Mouse (Mus musculus) granulocyte monocyte progenitor cell, adult 5-6 weeks (primary cell): ENCODE data around the gene Dmrtc1a. TPM values are rescaled to one million over a fixed set of nuclear protein-coding genes. Genes with fewer than 3 reads are reported as not detected.
"Not testable (repeated sequence)": the region's sequence is repeated elsewhere in the genome, so short reads cannot be mapped to it uniquely, and the experiment has no call there.

Source experiments
- ATAC-seq: replicated peaks from 2 replicates; pipeline ENCODE4 v1.8.0; 2016; ENCODE audit warnings: mild to moderate bottlenecking, moderate TSS enrichment, inconsistent platforms; ENCODE audit not compliant: poor library complexity, severe bottlenecking
- total RNA-seq, 2 experiments: library from RNA; stranded (forward) in 1 of 2; stranded (reverse) in 1 of 2; fragments of 200-712, 200-1000 nt in 1 of 2; fragments of >200 nt in 1 of 2; fragmentation: Nextera tagmentation in 1 of 2; gene quantifications; 2 replicates each; pipeline ENCODE4 v1.2.3; 2014 to 2017

Dmrtc1a gene
- total RNA-seq (2014; fragmentation: Nextera tagmentation) (not detected in 2 replicates), total RNA-seq (2017) (not detected in 2 replicates)

DNA sequence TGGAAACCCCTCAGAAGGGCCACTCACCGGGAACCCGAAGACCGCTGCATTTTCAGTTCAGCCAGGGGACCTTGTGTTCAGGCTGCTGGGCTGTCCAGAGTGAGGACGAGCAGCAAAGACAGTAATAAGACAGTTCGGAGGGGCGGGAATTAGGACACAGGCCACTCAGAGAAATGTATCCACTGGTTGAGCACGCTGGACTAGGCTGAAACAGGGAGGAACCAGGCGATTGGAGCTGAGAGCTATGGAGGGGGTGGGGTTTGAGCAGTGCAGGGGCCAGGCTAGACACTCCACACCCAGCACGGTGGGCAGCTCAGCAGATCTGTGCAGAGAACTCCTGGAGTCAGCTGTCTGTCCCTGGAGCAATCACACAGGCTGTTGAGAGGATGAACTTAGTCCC is at the start of gene Dmrtc1a, which contains the start of gene 1700011M02Rik:
Gene Dmrtc1a (minus strand): TSS at position 101 of the 400 bp plus-strand sequence.
Gene 1700011M02Rik (plus strand): TSS at position 319 of the 400 bp plus-strand sequence.
- not testable (repeated sequence) for ATAC-seq

GRCm38 (mm10) chrX:102950136-102950535 is 41.6 kb upstream of the Dmrtc1a start:
- not testable (repeated sequence) for ATAC-seq

DNA sequence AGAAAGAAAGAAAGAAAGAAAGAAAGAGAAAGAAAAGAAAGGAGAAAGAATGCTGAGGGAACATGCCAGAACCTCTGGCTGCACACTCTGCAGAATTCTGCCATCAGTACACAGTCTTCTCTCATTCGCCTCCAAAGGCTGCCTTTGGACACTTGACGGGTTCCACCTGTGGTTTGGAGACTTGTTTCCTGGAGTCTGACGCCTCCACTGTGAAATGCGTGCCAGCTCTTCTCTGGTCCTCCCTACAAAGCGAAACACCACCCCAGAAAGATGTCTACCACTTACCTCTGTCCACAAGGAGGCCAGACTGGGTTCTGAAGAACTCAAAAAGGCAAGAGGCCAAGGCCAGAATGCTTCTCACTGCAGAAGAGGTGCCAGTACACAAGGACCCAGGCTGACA is 28.3 kb upstream of the Dmrtc1a start:
- no peak for ATAC-seq

- no peak for ATAC-seq
These were observed 25.9 kb upstream of the Dmrtc1a start for GRCm38 (mm10) chrX:102934395-102934764.

DNA sequence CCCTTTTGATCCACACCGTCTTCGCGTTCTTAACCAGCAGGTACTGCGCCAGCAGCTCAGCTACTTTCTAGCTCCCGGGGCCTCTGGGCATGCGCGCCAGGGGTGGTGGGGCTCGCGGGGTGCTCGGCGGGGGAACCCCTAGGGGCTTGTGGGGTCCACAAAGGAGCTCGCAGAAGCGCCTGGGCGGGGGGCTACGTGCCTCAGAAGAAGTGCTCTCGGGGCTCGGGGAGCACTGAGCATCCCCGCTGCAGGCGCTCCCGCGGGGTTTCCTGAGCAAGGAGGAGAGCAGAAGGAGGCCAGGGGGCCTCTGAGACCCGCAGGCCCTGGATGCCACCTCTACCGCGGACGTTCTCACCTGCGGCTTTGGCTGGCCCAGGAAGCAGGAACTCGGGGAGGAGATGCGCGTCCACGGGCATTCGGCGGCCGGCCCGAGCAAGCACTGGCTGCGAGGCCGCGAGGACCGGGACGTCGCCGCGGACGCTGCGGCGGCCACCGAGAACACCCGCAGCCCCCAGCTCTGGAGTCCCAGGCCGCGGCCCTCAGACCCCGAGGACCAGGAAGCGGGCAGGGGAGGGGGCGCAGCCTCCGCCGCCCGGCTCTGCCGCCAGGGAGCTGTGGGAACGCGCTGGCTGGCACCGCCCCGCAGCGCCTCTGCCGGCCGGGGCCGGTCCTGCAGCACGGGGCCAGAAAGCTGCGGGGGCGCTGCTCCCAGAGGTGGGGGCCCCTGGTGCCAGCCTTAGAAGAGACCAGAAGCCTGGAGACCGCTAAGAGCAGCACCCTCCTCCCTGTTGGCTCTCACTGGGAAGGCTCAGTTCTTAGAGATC is 25.3 kb upstream of the Dmrtc1a start:
- ATAC-seq = peak; percentile 89

GRCm38 (mm10) chrX:102932992-102933570 is 24.6 kb upstream of the Dmrtc1a start:
- no peak for ATAC-seq

DNA sequence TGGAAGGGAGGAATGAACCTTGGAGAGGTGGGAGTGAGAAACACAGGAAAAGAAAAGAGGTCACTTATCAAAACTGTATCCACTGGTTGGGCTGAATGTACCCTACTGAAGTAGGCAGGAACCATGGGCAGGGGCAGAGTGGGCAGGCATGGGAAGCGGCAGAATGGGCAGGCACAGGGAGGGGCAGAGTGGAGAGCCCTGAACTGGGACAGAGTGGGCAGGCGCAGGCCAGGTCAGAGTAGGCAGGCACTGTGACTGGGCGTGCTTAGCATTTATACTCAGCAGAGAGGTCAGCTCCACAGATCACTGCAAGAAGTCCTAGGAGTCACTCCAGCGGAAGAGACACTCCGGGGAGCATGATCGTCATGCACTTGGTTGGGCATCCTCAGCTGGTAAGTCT is 19.6 kb upstream of the Dmrtc1a start, which contains the start of gene 1700018G05Rik:
Gene 1700018G05Rik (plus strand): TSS at position 301 of the 400 bp plus-strand sequence.
- ATAC-seq = not testable (repeated sequence)

DNA sequence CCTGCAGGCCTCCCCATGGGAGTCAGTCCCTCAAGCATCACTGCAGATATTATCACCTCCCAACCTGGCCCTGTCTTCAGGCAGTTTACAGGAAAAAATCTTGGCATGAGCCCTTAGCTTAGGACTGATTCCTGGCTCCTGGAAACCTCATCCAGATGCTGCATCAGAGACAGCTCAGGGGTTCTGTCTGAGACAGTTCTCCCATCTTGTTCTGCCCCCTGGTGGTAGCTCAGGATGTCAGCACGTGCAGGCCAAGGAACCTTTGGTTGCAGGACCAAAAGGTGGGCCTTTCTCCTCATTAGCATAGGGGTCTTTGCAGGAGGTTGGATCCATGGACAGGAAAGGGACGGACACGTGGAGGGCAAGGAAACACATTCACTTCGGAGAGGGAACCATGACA is 18.2 kb upstream of the Dmrtc1a start:
- not testable (repeated sequence) for ATAC-seq

- not testable (repeated sequence) for ATAC-seq
These were observed 6.3 kb upstream of the Dmrtc1a start for GRCm38 (mm10) chrX:102914823-102915222.

DNA sequence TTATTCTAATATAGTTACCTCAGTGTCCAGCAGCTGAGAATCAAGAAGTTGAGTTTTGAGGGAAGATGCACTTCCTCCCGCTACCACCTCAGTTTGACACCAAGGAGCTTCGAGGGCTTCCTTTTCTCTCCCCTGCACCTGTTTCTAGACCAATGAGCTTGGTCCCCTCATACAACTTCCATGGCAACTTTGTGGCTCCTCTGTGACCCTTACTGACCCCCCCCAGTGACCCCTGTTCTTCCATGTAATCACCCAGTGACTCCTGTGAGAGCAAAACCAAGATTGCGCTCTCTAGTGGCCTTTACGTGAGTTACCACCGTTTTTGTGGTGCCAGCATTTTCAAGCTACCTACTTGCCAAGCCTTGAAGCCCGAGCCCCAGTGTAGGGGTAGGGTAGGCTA is 40.6 kb downstream of the Dmrtc1a start, which contains the start of gene 1700031F05Rik:
Gene 1700031F05Rik (minus strand): TSS at position 101 of the 400 bp plus-strand sequence.
- ATAC-seq = no peak

DNA sequence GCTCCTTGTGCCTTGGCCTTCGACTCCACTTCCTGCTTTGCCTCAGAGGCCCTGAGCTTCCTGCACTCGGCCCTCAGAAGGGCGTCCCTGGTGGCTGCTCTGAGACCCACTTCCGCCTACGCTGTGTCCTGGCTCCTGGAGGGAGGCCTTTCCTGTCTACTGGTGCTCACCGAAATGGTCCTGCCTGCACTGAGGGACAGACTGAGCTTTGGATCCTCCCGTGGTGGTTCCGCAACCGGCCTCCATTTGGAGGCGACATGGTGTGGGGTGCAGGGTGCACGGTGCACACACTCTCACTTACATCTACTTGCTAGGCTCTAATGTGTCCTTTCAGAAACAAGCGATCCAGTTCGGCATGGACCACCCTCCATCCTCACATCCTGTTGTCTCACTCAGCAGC is 54.0 kb downstream of the Dmrtc1a start, which contains the start of gene Dmrtc1c2:
Gene Dmrtc1c2 (minus strand): TSS at position 101 of the 400 bp plus-strand sequence.
- not testable (repeated sequence) for ATAC-seq

Other genes with a start within 250 kb of the Dmrtc1a start
- gene Gm3880, start 221.7 kb downstream of the Dmrtc1a start, total RNA-seq (2014; fragmentation: Nextera tagmentation) = not detected in 2 replicates
- not detected in 2 replicates for gene Gm3880, start 221.7 kb downstream of the Dmrtc1a start, total RNA-seq (2017)
- gene Gm9112, start 201.1 kb downstream of the Dmrtc1a start, total RNA-seq (2014; fragmentation: Nextera tagmentation) = not detected in 2 replicates
- gene Gm9112, start 201.1 kb downstream of the Dmrtc1a start, total RNA-seq (2017) = not detected in 2 replicates
- not detected in 2 replicates for gene Dmrtc1b, start 200.8 kb downstream of the Dmrtc1a start, total RNA-seq (2014; fragmentation: Nextera tagmentation)
- not detected in 2 replicates for gene Dmrtc1b, start 200.8 kb downstream of the Dmrtc1a start, total RNA-seq (2017)
- not detected in 2 replicates for gene Dmrtc1c1, start 105.7 kb downstream of the Dmrtc1a start, total RNA-seq (2014; fragmentation: Nextera tagmentation)
- not detected in 2 replicates for gene Dmrtc1c1, start 105.7 kb downstream of the Dmrtc1a start, total RNA-seq (2017)
- gene Dmrtc1c2, start 54.1 kb downstream of the Dmrtc1a start, total RNA-seq (2014; fragmentation: Nextera tagmentation) = not detected in 2 replicates
- gene Dmrtc1c2, start 54.1 kb downstream of the Dmrtc1a start, total RNA-seq (2017) = not detected in 2 replicates
- not detected in 2 replicates for gene 1700031F05Rik, start 40.7 kb downstream of the Dmrtc1a start, total RNA-seq (2014; fragmentation: Nextera tagmentation)
- not detected in 2 replicates for gene 1700031F05Rik, start 40.7 kb downstream of the Dmrtc1a start, total RNA-seq (2017)
- not detected in 2 replicates for gene 1700011M02Rik, start 218 bp upstream of the Dmrtc1a start, total RNA-seq (2014; fragmentation: Nextera tagmentation)
- gene 1700011M02Rik, start 218 bp upstream of the Dmrtc1a start, total RNA-seq (2017) = not detected in 2 replicates
- gene 1700018G05Rik, start 19.7 kb upstream of the Dmrtc1a start, total RNA-seq (2014; fragmentation: Nextera tagmentation) = not detected in 2 replicates
- gene 1700018G05Rik, start 19.7 kb upstream of the Dmrtc1a start, total RNA-seq (2017) = not detected in 2 replicates